Mouse (Mus musculus): ENCODE results near the gene Dnaaf1.

The Dnaaf1 gene

DNA sequence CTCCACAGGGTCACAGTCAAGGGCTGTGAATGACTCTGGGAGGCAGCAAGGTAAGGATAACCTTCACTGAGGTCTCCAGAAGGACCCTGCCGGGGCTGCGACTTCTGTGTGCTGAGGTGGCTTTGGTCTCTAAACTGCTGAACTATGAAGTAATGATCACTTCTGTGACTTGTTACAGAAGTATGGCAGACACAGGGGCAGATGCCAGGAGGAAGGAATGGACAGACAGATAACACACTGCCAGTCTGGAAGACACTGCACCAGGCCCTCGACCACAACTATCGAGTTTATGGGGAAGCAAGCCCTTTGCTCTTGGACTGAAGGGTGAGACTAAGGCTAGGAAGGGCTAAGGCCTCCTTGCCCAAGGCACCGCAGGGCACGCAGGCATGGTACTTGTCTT, 3.9 kb upstream of the Dnaaf1 start:
- no peak for DNase-seq (ENCODE audit: low spot score)

DNA sequence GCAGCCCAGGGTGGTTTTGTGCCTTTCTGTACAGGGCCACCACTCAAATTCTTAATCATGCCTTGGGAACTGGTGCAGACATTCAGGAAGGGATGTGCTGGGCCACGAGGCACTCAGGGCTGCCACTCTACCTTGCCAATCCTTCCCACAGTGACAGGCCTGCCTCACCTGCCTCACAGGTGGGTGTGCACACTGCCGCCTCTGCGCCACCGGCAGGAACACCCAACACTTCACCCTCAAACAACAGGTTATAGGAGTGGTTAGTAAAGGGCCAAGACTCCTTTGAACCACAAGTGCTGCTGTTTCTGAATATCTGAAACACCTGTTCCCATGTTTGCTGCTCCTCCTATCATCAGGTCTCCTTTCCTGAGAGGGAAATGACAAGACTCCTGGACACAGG, 2.6 kb upstream of the Dnaaf1 start:
- no peak for DNase-seq (ENCODE audit: low spot score)

DNA sequence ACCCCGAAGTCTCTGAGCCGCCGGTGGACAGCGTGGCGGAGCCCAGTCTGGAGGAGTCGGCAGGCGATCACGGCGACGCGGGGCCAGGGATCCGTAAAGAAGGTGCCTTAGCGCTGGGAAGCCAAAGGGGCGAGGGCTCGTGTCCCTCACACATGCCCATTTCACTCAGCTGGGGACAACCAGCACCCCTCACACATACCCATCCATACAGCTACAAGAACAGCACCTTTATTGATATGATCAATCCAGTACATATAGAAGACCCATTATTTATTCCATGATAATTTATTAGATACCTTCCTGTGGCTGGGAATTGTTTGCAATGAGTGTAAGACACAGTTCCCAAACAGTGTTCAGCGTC, 311 bp downstream of the Dnaaf1 start:
- DNase-seq (ENCODE audit: low spot score) = no peak

DNA sequence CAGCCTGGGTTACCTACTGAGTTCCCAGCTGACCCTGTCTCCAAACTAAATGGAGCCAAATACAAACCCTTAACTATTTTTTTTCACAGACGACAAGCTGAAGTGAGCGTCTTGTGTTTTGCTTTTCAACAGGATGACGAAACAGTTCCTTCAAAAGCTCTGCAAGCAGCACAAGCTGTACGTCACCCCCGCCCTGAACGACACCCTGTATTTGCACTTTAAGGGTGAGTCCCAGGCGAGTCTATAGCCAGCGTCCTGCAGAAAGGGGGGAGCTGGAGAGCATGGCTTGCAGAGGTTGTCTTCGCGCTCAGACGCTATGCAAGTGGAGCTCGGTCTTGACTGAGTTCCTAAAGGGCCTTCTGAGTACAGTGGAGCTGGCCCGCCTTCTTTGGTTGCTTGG, 4.1 kb downstream of the Dnaaf1 start:
- DNase-seq (ENCODE audit: low spot score) = no peak

DNA sequence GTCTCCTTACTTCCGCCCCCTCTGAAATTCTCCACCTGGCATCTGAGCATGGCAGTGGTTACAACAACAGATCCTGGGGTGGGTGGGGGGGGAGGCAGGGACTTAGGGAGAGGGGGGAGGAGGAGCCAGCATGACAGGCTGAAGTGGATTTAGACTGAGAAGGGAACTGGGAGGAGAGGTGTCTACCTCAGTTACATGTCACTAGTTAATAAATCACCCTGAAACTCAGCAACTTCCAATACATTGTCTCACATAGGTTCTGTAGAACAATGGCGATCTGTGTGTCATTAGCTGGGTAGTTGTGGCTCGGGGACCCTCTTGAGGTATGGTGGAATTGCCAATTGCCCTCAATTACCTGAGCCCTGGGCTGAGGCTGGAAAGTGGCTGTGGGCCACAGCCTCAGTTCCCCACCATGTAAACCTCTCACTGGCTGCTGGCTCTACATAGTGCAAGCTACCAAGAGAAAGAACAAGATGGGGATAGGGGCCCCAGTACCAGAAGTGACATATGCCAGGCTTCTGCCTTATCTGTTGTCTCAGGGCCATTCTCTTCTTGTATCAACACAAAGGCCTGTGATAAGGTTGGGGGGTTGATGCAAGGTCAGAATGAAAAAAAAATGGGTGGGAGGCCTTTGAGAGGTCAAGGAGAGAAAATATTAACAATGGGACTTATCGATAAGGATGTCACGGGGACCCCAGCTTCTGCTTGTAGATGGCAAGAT, 5.6 kb downstream of the Dnaaf1 start:
- DNase-seq (ENCODE audit: low spot score) = no peak

DNA sequence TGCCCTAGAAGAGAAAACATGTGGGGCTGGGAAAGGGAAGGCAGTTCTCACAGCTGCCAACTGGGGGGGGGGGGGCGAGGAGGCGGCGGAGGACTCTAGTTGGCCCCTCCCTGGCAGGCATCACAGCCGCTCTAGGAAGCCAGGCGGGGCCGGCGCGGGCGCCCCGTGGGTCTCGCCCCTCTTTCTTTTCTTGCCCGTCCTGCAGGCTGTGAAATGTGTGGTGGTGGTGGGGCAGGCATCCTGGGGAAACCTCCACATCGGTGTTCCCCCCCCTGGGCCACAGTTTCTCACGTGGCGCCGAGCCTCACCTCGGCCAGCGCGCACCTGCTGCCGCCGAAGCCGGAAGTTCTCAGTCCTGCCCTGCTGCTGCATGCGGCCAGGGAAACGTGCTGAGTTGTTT, 10.9 kb downstream of the Dnaaf1 start:
- DNase-seq (ENCODE audit: low spot score) = no peak

DNA sequence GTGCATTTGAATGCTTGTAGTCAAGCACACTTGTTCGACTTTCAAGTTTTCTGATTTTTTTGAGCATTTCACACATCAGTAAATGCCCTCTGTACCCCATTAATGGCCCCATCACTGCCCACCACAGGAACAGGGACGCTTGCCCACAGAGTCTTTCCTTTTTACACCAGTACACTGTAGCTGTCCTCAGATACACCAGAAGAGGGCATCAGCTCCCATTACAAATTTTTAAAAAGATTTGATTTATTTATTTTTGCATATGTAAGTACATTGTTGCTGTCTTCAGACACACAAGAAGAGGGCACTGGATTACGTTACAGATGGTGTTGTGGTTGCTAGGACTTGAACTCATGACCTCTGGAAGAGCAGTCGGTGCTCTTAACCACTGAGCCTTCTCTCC, 13.3 kb downstream of the Dnaaf1 start:
- no peak for DNase-seq (ENCODE audit: low spot score)

DNA sequence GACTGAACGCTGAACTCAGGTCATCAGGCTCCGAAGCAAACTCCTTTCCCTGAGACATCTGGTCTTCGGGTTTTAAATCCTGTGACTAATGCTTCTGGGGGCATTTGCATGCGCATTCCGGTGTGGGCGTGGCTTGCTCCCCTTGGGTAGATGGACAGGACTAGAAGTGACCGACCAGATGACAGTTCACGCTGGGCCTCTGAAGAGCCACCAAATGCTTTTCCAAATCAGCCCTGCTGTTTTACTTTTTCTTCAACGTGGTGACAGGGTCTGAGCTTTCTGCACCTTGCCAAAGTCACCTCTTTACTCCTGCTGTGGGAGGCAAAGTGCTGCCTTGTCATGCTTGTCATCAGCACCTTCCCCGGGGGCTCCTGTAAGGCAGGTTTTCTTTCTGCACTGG, 13.8 kb downstream of the Dnaaf1 start:
- DNase-seq (ENCODE audit: low spot score) = no peak

DNA sequence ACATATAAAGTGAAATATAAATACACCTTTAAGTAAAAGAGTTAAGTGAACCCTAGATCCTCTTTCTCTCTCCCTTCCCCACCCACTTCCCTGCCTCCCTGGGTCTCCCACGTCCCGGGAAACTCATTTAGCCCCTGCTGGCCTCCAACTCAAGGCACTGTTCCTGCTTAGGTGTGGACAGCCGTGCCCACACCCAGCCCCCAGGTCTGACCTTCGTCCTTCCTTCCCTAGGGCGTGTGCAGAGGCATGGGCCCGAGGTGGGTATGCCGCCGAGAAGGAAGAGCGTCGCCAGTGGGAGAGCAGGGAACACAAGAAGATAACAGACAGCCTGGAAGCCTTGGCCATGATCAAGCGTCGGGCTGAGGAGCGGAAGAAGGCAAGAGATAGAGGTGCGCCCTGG, 15.3 kb downstream of the Dnaaf1 start:
- no peak for DNase-seq (ENCODE audit: low spot score)

DNA sequence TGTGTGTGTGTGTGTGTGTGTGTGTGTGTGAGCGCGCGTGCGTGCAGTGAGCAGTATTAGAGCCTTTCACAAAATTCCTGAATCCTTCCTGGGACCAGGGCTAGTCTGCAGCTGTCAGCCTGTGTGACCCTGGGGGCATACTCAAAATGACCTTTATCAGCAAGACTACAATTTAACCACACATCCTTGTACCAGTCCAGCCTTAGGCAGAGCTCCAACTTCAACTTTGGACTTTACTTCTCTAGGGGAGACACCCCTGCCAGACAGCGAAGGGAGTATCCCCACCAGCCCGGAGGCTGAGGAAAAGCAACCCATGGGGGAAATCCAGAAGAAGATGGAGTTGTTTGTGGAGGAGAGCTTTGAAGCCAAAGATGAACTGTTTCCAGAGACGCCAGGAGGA, 16.4 kb downstream of the Dnaaf1 start:
- no peak for DNase-seq (ENCODE audit: low spot score)

DNA sequence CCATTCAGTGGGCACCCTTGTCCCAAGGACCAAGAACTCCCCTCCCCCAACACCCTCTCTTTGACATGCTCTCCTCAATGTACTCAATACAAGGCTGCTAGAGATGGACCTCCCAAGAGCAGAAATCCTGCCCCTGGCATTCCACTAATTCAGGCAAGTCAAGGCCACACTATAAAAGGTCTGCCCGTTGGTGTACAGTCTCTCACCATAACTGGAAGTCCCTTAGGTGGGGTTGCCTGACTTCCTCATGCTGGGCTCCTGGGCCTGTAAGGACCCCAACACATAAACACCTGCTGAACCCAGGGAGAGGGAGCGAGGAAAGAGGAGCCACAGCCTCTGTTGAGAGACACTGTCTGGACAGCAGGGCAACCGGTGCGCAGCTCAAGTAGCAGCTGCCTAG, 28.7 kb downstream of the Dnaaf1 start:
- no peak for DNase-seq (ENCODE audit: low spot score)

DNA sequence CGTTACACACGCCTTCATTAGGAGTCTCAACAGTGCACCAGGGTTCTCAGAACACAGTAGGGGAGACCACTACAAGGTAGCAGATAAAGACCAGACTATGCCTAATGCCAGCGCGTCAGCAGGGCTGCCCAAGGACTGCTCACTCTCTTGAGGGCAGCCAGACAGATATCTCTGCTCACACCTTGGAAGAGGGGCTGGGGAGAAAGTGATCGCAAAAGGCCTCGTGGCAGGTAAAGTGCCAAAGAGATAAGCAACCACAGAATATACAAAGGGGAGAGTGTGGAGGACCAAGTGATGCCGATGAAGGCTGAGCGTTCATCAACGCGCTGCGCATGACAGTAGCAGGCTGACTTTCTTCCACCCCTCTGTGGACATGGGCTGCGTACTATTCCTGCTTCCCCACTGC, 29.4 kb downstream of the Dnaaf1 start:
- no peak for DNase-seq (ENCODE audit: low spot score)

DNA sequence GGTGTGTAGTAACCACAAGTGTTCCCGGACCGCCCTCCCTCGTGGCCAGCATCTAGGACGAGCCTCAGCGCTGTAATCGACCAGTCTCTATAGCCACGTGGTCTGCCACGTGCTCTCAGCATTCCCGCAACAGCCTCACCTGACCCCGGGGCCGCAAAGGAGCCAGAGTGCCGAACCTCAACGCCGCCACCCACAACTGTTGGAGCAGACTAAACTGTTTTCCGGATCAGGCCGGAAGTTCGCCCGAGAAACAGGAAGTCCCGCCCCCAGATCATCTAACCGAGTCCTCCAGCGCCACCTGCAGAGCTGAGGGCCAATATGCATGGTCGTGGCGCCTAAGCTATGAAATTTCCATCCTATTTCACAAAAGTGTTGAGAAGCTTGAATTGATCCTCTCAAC, 30.0 kb downstream of the Dnaaf1 start, which contains the start of gene Taf1c:
Taf1c (minus strand) TSS at position 227 of the 400 bp plus-strand sequence.
- peak; percentile 99 for DNase-seq (ENCODE audit: low spot score)

DNA sequence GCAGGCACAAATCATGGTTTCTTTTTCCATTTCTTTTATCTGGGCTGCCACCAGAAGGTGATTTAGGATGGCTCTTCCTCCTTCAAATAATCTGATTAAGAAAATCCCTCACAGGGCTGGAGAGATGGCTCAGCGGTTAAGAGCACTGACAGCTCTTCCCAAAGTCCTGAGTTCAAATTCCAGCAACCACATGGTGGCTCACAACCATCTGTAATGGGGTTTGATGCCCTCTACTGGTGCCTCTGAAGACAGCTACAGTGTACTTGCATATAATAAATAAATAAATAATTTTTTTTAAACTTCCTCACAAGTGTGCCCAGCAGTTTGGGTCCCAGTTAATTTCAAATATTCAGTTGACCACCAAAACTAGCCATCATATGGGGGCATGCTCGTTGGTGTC, 31.2 kb downstream of the Dnaaf1 start:
- no peak for DNase-seq (ENCODE audit: low spot score)

DNA sequence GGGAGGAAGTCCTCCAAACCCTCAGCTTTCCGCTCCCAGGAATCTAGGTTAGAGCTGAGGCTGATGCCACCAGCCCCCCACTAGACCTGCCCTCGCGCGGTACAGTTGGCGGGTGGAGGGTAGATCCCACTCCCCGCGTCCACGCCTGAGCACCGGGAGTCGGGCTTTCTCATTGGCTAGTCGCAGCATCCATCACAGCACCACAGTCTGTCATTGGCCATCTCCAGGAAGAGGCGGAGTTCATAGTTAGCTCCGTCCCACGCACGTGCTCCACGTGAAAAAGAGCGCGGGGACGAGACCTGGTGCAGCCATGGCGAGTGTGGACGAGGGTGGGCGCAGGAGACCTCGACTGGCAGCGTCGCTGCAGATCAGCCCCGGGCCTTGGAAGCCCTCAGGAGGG, 37.4 kb downstream of the Dnaaf1 start, which contains the start of gene Adad2:
Adad2 (plus strand) TSS at position 277 of the 400 bp plus-strand sequence.
- no peak for DNase-seq (ENCODE audit: low spot score)

DNA sequence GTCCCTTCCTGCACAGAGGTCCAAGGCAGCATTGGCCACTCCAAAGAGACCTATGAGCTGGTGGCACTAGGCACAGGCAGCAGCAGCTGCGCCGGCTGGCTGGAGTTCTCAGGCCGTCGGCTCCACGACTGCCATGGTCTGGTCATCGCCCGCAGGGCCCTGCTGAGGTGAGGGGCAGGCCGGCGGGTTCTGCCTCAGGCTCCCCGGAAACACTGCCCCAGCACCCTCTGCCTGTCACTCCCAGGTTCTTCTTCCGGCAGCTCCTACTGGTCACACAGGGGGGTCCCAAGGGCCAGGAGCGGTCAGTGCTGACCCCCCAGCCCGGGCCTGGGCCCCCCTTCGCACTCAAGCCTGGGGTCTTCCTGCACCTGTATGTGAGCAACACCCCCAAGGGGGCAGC, 40.1 kb downstream of the Dnaaf1 start:
- no peak for DNase-seq (ENCODE audit: low spot score)

DNA sequence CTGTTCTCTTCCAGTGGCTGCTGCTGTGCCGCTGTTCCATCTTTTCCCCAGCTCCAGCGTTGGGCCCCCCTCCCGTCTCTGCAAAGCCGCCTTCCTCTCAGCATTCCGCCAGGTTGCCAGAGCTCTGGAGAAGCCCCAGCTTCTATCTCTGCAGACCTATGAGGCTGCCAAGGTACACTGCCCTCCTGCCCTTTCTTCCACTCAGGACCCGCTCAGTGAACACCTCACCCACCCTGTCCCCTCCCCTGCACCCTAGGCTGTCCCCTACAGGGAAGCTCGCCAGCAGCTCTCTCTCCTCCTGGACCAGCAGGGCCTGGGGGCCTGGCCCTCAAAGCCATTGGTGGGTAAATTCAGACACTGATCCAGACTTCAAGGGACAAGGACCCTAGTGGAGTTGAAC, 41.3 kb downstream of the Dnaaf1 start:
- no peak for DNase-seq (ENCODE audit: low spot score)

DNA sequence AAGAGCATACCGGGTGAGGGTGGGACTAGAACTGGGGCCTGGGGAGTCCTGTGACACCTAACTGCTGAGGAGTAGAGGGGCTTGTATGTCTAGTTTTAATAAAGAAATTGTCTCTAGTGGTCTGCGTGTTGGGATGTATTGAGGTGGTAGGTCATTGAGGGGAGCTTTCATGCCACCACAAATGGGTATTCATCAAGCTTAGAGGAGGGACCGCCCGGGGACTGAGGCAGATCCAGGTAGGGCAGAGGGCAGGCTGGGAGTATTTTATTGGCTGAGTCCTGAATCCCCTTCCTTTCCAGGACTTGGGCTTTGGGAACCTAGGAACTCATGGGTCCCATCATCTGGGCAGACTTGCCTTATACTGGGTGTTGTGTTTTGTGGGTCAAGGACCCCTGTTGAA, 41.8 kb downstream of the Dnaaf1 start:
- DNase-seq (ENCODE audit: low spot score) = no peak

DNA sequence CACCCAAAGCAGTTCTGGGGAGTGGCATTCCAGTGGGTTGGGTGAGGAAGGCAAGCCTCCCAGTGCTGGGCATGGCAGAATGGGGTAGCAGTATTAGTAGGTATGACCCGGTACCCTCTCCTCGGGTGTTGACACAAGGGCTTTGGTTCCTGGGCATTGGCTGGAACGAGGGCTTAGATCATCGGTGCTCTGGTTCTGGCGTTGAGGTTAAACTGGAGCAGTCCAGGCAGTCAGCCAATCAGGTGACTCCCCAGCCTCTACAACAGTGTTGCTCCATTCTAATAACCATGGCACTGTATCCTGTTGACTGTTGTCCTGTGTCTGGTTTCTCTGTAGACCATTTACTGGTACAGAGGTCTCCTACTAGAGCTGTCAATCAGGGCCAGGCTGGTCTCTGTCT, 42.6 kb downstream of the Dnaaf1 start:
- no peak for DNase-seq (ENCODE audit: low spot score)

DNA sequence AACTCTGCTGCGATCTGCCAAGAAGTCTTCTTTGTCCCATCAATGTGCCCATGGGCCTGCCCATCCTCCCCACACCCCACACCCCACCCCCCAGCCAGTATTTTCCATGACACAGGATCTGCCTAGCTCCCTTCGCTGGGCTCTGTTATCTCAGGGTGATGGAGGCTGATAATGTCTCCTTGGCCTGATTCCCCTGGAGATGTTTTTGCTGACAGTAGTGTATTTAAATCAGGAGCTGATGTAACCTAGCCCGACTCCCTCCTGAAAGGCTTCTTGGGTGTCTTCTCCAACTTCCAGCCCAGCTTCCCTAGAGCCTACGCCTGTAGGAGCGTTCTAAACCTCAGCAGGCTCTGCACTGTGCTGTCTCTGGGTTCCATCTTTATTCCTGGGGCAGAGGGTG, 43.9 kb downstream of the Dnaaf1 start:
- no peak for DNase-seq (ENCODE audit: low spot score)

DNA sequence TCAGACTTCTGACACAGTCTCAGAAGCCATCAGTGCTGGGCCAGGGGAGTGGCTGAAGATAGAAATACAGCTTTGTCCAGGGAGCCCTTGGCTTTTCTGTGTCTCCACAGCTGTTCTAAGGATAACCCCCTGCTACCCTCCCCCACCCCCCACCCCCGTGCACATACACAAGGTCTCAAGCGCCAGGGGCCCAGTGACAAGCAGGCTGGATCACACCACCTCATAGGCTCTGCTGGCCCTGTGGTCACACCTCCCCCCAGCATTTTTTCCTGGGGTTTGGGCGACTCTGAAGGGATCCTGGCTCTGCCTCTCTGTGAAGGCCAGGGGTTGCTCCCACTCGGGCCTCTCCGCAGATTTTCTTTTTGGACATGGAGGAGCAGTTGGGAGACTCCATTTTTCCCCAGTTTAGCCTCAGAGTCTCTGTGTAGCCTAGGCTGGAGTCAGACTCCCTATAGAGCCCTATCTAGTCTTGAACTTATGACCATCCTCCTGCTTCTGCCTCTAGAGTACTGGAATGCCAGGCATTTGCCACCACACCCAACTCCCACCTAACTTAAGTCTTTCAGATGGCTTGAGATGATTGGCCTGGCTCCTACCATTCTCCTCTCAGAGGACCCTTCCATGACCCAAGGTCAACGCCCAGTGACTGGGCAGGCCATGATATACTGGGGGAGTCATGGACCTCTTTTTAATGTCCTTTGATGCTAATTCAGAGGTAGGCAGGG, 45.2 kb downstream of the Dnaaf1 start:
- no peak for DNase-seq (ENCODE audit: low spot score)

DNA sequence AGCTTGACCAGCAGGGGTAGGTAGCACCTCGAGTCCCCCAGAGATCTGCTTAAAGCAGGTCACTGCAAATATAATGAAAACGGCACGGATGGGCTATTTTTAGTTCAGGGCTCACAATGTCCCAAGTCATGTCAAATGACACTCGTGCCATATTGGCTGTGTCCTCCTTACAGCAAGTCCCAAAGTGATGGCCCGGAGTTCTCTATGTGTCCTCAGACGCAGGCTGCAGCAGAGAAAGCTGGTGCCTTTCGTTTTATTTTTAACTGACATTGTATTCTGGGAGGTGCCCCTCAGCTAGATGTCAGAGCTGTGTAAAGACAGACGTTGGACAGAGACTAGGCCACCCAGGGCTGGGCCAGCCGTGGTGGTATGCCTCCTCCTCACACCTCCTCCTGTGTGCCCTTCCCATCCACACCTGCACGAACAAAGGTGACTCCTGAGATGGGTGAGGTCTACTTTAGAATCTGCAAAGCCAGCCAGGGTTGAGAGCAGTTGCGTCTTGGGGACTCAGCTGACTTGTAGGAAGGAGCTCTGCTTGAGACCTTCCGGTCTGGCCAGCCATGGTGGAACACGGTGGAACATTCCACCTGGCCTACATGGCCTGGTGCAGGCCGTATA, 45.9 kb downstream of the Dnaaf1 start:
- DNase-seq (ENCODE audit: low spot score) = no peak

DNA sequence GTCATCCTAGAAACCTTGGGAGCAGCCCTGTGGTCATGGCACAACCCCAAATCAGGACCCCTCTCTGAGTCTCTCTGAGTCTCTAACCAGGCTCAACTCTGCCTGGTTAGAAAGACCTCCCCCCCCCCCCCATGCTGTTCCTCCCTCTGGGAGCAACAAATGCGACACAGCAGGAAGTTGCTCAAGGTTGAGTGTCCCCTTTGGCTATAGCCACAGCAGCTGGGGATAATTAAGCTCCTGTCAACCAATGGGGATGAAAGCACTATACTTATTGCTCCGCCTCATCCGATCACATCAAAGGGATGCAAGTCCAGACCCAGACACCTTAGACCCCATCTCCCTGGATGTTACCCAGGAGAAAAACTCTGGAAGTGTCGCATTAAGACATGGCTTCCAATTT, 47.5 kb downstream of the Dnaaf1 start:
- DNase-seq (ENCODE audit: low spot score) = no peak

All from retina, embryonic 14.5 days (tissue).